Comparison of ENCODE assay signal across 14 mouse cellular contexts in genomic region chr1:165396401-165396805, GRCm38 (mm10).
DNase-seq lines count a peak whose midpoint lies in the region; ATAC-seq and TF ChIP-seq lines count a peak whose summit lies in the region.
"Had no signal": no experiment of that assay in that cellular context is flagged by ENCODE, and none has a peak within 500 bp of the region (broad histone marks: within the 10 kb centered on the region; RNA-seq: fewer than 3 reads in every experiment).

No protein-coding gene starts in this region.

- H3K36me3 ChIP-seq in lung, embryonic 14.5 days (ENCODE audit: insufficient read depth): 0 out of 2 replicates have a peak, but pooled peaks cover 8% of the 10 kb centered on the region
- peaks cover 28% of the 10 kb centered on the region for H3K36me3 ChIP-seq in G1E (replicated peaks)
- peaks cover 6% of the 10 kb centered on the region; the same call in 1 of the 2 replicates for H3K36me3 ChIP-seq in liver, postnatal 0 days (replicated peaks; ENCODE audit: insufficient read depth, low read length)
- H3K36me3 ChIP-seq in intestine, embryonic 16.5 days (ENCODE audit: control insufficient read depth, insufficient read depth, low read length): no peaks in the 10 kb centered on the region

- H3K4me1 ChIP-seq in lung, embryonic 14.5 days (ENCODE audit: insufficient read depth): no peaks in the 10 kb centered on the region
- H3K4me1 ChIP-seq in G1E (ENCODE audit: insufficient read depth, low read depth, low read length): peaks cover 40% of the 10 kb centered on the region
- peaks cover 9% of the 10 kb centered on the region for H3K4me1 ChIP-seq in liver, postnatal 0 days (ENCODE audit: insufficient read depth)
- H3K4me1 ChIP-seq in intestine, embryonic 16.5 days (ENCODE audit: control insufficient read depth, insufficient read depth, low read length): no peaks in the 10 kb centered on the region
- H3K4me1 ChIP-seq: limb, embryonic 15.5 days had no signal

- H3K4me2 ChIP-seq in lung, embryonic 14.5 days: no peak overlapping the region
- peak overlapping the region; percentile 15; the same call in 1 of the 2 replicates for H3K4me2 ChIP-seq in liver, postnatal 0 days (ENCODE audit: low read depth, low read length)
- no peak overlapping the region for H3K4me2 ChIP-seq in intestine, embryonic 16.5 days (ENCODE audit: low read depth, low read length)
- H3K4me2 ChIP-seq: hindbrain, embryonic 14.5 days; limb, embryonic 15.5 days had no signal

- DNase-seq in lung, embryonic 14.5 days: no peak
- no peak for DNase-seq in lung, adult 18-20 months
- peak; percentile 20 for DNase-seq in G1E (ENCODE audit: low spot score)
- DNase-seq in liver, postnatal 0 days: no peak
- no peak for DNase-seq in neural tube, embryonic 10.5 days (ENCODE audit: extremely low spot score, low spot score)
- no peak for DNase-seq in cerebellum, adult 9-10 months
- DNase-seq: adrenal gland, adult 8-10 months; gastrocnemius, postnatal 36 days; kidney, adult 2 months had no signal

- no peak for ATAC-seq in lung, embryonic 14.5 days (ENCODE audit: insufficient read depth)
- ATAC-seq in G1E (ENCODE audit: extremely low read depth, insufficient number of reproducible peaks, low FRiP score, poor library complexity, severe bottlenecking): peak; percentile 64
- peak; percentile 83 for ATAC-seq in erythroblast, adult 5-6 weeks (replicated peaks; ENCODE audit: low FRiP score, poor library complexity, severe bottlenecking)
- peak; percentile 91 for ATAC-seq in liver, postnatal 0 days
- no peak for ATAC-seq in intestine, embryonic 16.5 days
- ATAC-seq: forebrain, embryonic 16.5 days had no signal

- no peak for TF ChIP-seq EP300 in liver, postnatal 0 days (IDR thresholded peaks at IDR 0.05; ENCODE audit: low read depth)

- H3K9ac ChIP-seq in lung, embryonic 14.5 days: no peak overlapping the region
- H3K9ac ChIP-seq in liver, postnatal 0 days (replicated peaks): no peak overlapping the region
- H3K9ac ChIP-seq in intestine, embryonic 16.5 days (ENCODE audit: low read depth, low read length): no peak overlapping the region
- H3K9ac ChIP-seq: hindbrain, embryonic 14.5 days; limb, embryonic 15.5 days had no signal

- TF ChIP-seq CTCF in lung, embryonic 14.5 days (IDR thresholded peaks at IDR 0.05; ENCODE audit: low read depth): no peak
- TF ChIP-seq CTCF in G1E (IDR thresholded peaks at IDR 0.05; ENCODE audit: low read depth, low read length): no peak
- peak; percentile 51 for TF ChIP-seq CTCF in liver, postnatal 0 days (IDR thresholded peaks at IDR 0.05; ENCODE audit: low read depth)

- peak overlapping the region; percentile 4; the same call in 1 of the 2 replicates for H3K27ac ChIP-seq in lung, embryonic 14.5 days (ENCODE audit: low read depth)
- H3K27ac ChIP-seq in liver, postnatal 0 days (ENCODE audit: low read depth): peak overlapping the region; percentile 93
- no peak overlapping the region for H3K27ac ChIP-seq in intestine, embryonic 16.5 days (ENCODE audit: low read length)
- H3K27ac ChIP-seq: hindbrain, embryonic 14.5 days; limb, embryonic 15.5 days had no signal

- no peaks in the 10 kb centered on the region for H3K9me3 ChIP-seq in lung, embryonic 14.5 days (ENCODE audit: low read depth, low read length)
- no peaks in the 10 kb centered on the region for H3K9me3 ChIP-seq in G1E (replicated peaks)
- no peaks in the 10 kb centered on the region for H3K9me3 ChIP-seq in liver, postnatal 0 days (ENCODE audit: low read length)
- H3K9me3 ChIP-seq in intestine, embryonic 16.5 days (ENCODE audit: control insufficient read depth, low read length): no peaks in the 10 kb centered on the region
- H3K9me3 ChIP-seq: limb, embryonic 15.5 days had no signal

- H3K27me3 ChIP-seq in lung, embryonic 14.5 days (ENCODE audit: insufficient read depth, low read length): no peaks in the 10 kb centered on the region
- H3K27me3 ChIP-seq in G1E (ENCODE audit: insufficient read depth, low read length): no peaks in the 10 kb centered on the region
- H3K27me3 ChIP-seq in liver, postnatal 0 days (ENCODE audit: insufficient read depth, low read length): no peaks in the 10 kb centered on the region
- H3K27me3 ChIP-seq in intestine, embryonic 16.5 days (replicated peaks; ENCODE audit: control insufficient read depth, insufficient read depth, low read length): no peaks in the 10 kb centered on the region
- H3K27me3 ChIP-seq: limb, embryonic 15.5 days had no signal

- WGBS in lung, embryonic 14.5 days: 87% methylated on average over 2 of the region's 2 CpGs
- WGBS in liver, postnatal 0 days (ENCODE audit: insufficient replicate concordance): 80% methylated on average over 2 of the region's 2 CpGs
- 95% methylated on average over 2 of the region's 2 CpGs for WGBS in intestine, embryonic 16.5 days

- no peak overlapping the region for H3K4me3 ChIP-seq in lung, embryonic 14.5 days (ENCODE audit: low read depth, low read length)
- H3K4me3 ChIP-seq in G1E (ENCODE audit: low read depth, low read length): peak overlapping the region; percentile 13; the same call in 1 of the 2 replicates
- no peak overlapping the region for H3K4me3 ChIP-seq in liver, postnatal 0 days (ENCODE audit: low read depth, low read length)
- H3K4me3 ChIP-seq in intestine, embryonic 16.5 days (ENCODE audit: low read length): no peak overlapping the region
- H3K4me3 ChIP-seq: limb, embryonic 15.5 days had no signal

Comparison
In these comparisons a context has a peak if more than half of its experiments do, and no peak if none do; other contexts are left out.
1. ATAC-seq: peak in G1E (single experiment), erythroblast, adult 5-6 weeks (single experiment) and liver, postnatal 0 days (single experiment); none in lung, embryonic 14.5 days (single experiment) and intestine, embryonic 16.5 days (single experiment).